Mouse (Mus musculus): ENCODE measurements around the gene Krtap9-5.

- TF ChIP-seq CTCF (IDR thresholded peaks at IDR 0.05; ENCODE audit: extremely low read depth, insufficient read length, insufficient replicate concordance, low read depth, low read length) = no peak
- TF ChIP-seq POLR2A (IDR thresholded peaks at IDR 0.05; ENCODE audit: low read depth, low read length) = no peak
Observed at GRCm38 (mm10) chr11:99988530-99988929, 40.3 kb downstream of the Krtap9-5 start.
